Mouse (Mus musculus) cerebellum, adult 9-11 months (tissue): ENCODE data around the gene Stau1.

ENCODE experiments used
- DNase-seq: peaks from one replicate; pipeline ENCODE4 v3.0.0; 2022

The Stau1 gene

GRCm38 (mm10) chr2:166909729-166910128 lies 86.4 kb downstream of the Stau1 start:
- DNase-seq, result no peak

- DNase-seq, result no peak
Observed at GRCm38 (mm10) chr2:166906523-166907182, 89.4 kb downstream of the Stau1 start.

DNA sequence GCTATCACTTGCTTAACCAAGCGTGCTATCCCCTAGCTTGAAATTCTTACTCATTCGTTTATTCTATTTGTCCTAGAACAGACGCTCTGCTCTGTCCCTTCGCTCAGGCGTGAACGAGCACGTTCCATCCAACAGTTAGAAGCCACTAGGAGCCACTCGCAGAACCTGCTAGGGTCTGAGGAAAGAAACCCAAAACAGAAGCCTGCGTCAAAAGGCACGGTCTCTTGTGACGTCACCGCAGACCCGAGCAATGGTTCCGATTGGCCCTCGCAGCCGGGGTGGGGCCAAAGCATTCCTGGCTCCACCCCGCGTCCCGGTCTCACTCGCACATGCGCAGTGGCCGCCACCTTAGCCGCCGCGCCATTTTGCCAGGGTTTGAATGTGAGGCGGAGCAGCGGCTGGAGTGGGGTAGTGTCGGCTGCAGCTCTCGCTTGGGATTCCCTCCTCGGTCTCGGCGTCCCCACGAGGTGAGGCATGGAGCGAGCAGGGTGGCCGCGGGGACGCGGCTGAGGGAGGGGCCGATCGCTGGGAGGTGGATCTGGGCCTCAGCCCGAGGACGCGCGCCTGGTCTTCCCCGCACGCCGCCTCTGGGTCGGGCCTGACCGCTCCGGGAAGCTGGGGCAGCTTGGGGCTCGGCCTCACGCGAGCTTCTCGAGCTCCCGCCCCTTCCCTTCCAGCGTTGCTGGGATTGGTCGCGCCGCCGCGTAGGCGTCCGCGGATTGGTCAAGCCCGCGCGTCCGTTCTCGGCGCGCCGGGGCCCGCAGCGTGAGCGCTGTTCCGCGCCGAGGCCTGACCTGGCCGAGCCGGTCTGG lies 90.2 kb downstream of the Stau1 start, which contains the start of gene Cse1l:
Gene Cse1l, plus strand, starts transcription at position 330 of the 812 bp plus-strand sequence.
- peak; percentile 97 for DNase-seq

DNA sequence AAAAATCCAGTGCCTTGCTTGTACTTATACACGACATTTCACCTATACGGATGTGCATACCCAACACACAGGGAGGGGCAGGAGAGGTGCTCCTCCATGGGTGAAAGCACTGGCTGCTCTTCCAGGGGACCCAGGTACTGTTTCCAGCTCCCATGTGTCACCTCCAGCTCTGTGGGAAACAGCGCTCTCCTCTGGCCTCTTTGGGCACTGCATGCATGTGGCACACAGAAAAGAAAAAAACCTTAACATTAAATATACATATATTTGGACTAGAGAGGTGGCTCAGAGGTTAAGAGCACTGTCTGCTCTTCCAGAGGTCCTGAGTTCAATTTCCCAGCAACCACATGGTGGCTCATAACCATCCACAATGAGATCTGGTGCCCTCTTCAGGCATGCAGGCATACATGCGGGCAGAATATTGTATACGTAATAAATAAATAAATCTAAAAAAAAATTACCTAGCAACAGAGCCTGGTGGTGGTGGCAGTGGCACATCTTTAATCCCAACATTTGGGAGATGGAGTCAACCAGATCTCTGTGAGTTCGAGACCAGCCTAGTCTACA lies 92.3 kb downstream of the Stau1 start:
- DNase-seq, result peak; percentile 31

DNA sequence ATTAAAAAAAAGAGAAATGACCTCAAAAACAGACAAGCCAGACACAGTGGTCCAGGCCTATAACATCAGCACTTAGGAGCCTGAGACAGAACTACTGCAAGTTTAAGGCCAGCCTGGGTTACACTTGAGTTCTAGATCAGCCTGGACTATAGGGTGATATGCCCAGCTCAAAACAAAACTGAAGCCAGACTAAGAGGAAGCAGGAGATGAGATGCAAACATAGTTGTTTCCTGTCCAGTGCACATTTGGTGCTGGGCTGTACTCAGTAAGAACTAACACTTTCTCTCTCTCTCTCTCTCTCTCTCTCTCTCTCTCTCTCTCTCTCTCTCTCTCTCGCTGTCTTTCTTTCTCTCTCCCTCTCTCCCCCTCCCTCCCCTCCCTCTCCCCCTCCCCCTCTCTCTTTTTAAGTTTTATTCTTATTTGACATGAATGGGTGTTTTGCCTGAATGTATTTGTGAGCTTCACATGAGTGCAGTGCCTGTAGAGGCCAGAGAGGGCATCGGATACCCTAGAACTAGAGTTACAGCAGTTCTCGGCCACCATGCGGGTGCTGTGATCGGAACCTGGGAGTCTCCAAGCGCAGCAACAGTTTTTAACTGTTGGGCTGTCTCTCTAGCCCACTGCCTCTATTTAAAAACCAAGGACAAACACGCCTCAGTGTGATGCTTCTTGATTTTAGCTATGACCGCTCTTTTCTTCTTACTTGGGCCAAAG lies 95.2 kb downstream of the Stau1 start:
- no peak for DNase-seq

DNA sequence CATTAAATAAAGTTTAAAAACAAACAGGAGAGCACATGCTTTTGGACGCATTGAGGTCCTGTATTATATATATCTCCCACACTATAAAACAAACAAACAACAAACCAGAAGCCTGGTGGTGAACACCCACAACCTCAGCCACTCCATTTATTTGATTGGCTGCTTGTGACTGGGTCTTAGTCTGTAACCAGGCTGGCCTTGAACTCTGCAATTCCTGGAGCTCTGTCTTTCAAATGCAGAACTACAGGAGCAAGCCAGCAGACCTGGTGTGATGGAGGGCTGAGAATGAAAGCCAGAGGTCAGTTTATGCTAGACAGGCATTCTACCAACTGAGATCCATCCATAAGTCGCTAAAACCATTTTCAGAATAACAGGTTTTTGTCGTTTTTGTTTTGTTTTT lies 96.4 kb downstream of the Stau1 start:
- no peak for DNase-seq

DNA sequence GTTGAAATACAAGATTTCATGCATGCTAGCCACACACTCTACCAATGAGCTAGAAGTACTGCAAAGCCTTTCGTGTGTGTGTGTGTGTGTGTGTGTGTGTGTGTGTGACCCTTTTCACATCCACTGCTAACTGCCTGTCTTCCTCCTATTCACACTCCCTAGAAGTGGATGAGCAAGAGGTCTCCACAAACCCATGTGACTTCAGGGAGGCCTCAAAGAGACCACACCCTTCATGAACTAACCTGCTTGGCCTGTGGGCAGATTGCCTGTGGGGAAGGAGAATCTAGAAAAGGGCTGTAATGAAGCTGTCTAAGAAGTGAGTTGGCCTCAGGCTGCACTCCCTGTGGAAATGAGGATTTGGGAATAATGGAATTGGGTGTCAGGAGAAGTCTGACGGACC lies 96.9 kb downstream of the Stau1 start:
- no peak for DNase-seq
